Mouse (Mus musculus): ENCODE measurements around the gene Cmas.

Gene Cmas

DNA sequence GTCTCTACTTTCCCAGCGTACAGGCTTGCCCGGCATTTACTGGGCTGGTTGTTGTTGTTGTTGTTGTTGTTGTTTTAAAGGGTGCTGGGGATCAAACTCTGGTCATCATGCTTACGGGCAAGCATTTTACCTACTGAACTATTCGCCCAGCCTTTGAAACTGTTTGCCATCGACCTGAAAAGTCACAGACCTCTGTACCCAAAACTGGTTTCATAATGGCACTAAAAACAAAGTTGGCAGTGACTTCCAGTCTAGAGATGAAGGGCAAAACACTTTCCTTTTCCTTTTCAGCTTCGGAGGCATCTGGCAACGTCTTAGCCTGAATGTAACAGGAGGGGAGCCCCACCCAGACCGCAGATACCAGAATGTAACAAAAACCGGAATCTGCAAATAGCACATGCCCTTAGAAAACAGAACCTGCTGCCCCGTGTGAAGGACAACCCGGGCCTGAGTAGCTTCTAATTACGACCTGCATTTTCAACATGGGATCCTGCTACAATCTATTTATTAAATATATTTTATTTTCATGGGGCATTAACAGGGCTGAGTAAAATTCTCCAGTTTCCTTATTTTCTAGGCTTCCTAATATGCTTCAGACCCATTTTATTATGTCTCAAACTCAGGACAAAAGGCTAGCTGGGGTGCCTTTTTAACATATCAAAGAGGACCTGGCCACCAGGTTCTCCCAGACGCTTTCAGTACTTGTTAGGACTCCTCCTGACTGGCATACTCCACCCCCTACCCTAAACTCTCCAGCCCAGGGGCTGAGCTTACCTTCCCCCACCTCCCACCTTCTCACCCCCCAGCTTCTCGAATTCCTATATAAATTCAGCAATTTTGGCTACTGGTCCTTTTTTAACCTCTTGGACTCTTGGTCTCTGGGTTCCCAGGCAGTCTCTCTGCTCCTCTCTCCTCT lies 3.9 kb upstream of the Cmas start:
- peak; percentile 27 for DNase-seq

- no peak for DNase-seq
These were observed 964 bp downstream of the Cmas start for GRCm38 (mm10) chr6:142757334-142757965.

DNA sequence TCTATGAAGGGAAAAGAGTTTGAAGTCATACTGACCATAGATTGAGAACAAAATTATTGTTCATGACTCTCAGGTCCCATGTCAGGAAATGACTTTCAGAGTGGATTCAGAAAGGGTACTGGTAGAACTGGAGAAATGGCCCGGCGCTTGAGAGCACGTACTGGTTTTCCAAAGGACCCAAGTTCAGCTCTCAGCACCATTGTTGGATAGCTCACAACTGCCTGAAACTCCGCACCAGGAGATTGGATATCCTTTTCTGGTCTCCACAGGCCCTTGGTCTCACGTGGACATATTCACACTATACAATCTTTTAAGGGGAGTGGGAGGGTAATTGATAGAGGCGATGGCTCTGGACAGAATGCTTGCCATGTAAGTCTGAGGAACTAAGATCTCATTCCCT lies 1.5 kb downstream of the Cmas start:
- no peak for DNase-seq

- DNase-seq: no peak
These were observed 2.1 kb downstream of the Cmas start for GRCm38 (mm10) chr6:142758562-142758961.

DNA sequence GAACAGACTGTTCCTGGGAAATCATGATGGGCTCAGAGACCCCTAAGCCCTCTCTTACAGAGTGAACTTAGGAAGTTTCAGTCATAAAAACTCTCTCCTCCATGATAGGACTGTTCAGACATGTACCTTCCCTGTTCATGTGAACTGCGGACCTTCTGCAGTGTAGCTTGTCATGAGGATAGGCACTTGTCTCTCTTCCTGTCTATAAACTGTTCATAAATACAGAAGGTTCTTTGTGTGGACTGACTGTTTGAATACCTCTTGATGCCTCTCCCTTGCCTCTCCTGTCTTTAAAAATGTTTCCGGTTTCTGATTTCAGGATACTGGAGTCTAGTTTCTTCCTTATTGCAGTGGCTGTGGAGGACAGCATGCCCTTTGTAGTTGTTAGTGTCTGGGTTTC lies 3.1 kb downstream of the Cmas start:
- no peak for DNase-seq

GRCm38 (mm10) chr6:142764933-142765332 lies 8.4 kb downstream of the Cmas start:
- DNase-seq: no peak

DNA sequence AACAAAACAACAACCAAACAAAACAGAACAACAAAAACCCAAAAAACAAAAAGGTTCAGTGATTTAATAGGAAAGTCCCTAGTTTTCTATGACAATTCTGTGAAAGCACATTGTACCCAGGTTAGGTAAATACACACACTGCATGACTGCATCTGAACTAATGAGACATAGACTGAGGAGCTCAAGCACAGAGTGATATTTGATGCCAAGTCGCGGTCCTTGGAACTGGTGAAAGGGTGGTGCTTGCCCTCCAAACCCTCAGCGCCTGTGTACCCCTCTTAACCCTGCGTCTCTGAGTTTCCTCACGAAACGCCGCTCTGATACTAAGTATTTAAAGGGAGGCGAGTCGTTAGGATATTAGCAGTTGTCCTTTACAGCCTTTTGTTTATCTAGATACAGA lies 10.8 kb downstream of the Cmas start:
- DNase-seq: no peak

DNA sequence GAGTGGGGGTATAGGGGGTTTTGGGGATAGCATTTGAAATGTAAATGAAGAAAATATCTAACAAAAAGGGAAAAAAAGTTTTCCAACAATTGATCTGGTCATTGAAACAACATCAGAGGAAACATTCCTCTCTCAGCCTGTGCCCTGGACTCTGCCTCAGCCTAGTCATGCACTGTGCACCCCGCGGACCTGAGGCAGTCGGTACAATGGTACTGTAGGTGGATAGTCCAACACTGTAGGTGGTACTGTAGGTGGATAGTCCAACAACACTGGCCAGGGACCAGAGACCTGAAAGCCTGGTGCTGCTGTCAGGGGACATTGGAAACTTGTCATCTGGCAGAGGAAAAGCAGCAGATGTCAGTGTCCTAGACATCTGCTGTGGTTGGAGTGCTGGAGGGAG lies 13.4 kb downstream of the Cmas start:
- peak; percentile 65 for DNase-seq

GRCm38 (mm10) chr6:142771643-142772042 lies 15.2 kb downstream of the Cmas start:
- no peak for DNase-seq

DNA sequence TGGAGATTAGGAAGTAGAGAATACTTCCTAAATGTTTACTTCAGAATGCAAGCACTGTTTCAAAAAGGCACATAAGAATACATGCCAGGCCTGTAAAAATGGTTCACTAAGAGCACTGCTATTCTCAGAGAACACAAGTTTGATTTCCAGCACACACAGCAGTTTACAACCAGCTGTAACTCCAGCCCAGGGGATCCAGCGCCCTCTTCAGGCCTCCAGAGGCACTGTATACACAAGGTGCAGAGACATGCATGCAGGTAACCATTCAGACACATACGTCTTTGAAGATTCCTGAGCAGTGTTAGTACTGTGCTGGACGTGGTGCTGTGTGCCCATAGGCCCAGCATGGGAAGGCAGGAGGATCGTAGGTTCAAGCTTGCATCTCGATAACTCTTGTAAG lies 17.1 kb downstream of the Cmas start:
- DNase-seq: no peak

DNA sequence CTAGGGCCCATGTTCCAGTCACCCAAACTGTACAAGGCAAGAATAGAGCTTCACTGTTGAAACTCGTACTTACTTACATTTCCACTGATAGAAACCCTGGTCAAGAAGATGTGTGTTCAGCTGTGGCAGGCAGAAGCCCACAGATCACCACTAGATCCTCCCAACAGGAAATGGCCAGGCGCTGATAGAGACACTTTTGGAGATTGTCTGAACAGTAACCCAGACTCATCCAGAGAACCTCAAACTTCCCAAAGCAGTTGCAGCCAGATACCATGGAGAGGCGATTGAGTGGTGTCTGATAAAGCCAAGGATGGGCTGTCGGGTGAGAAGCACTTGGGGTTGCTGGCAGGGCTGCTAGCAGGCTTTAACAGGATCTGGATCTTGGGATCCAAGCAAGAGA lies 20.4 kb downstream of the Cmas start:
- DNase-seq: no peak

GRCm38 (mm10) chr6:142779045-142779811 lies 22.7 kb downstream of the Cmas start:
- DNase-seq: peak; percentile 56

DNA sequence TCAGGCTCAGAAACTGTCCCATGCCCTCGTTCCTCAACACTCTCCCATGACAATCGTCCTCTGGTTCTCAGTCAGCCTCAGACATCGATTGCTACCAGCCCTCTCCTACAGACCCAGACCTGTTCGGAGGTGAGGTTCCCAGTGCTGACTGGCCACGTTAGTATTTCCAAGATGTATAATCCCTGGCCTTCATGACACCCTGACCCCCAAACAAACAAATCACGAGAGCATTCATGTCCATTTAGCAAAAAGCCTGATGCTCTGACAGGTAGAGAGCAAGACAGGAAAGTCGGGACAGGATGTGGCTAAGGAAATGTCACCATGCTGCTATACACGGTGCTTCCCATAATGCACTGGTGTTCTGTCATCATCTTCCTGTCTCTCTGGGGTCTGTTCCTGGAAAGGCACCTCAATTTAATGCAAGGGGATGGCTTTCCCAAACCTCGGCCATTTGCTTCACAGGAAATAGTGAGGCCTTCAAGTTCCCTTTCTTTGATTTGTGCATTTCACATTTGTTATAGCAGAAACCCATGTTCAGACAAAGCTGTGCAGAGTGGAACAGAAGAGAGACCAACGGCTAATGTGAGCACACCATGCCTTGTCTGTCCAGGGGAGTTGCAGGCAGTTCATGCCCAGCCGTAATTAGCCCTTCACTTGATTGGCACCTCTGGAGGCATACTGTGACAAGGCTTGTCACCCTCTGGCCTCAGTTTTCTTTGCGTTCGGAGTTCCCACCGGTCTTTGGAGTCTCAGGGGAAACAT lies 23.5 kb downstream of the Cmas start:
- no peak for DNase-seq

DNA sequence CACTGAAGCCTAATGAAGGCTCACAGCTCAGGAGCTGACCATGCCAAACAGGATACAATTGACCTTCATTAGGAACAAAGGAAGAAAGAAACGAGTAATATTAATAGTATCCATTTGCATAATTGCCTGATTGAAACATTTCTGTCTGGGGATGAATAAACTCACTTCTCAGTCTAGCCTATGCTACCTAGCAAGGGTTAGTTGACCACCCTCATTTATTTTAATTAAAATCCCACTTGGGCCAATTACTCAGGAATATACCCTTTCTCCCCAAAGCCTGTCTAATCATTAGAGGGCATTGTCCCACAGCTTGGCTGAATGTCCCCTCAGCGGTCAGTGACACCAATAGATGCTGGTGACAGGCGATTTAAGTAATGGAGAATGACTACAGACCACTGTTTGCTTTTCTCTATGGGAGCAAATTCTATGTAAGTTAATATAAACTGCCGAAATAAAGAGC lies 24.1 kb downstream of the Cmas start:
- DNase-seq: no peak

DNA sequence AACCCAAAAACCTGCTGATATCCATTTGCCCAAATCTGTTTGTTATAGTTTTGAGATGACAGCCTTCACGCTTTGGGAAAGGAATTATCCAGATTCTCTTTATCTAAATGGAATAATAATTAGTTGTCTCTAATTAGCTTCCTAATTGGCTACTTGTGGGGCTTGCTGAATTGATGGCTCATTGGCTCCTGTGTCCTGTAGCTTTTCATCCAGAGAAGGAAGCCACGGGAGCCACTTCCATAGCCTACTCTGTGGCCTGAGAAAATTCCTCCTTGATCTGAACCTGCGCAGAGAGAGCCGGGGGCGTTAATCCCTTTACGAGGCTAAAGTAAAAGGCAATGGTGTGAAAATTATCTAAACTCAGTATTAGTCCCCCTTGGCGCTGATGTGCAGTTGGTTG lies 24.8 kb downstream of the Cmas start:
- no peak for DNase-seq

DNA sequence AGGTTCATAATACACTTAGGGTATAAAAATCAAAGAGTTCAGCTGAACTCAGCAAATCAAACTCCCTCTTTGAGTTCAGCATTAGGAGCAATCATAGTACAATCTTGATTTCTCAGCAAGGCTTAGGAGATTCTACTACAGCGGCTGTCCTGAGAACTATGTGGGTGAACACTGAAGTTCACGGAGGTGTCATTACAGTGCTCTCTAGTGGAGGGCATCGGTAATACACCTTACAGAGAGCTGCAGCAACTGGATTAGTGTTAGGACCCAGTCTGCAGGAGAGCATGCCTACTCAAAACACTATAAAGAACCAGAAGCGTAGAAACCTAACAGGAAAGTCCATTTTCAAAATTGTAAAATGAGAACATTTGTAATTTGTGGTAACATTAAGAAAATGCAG lies 28.9 kb downstream of the Cmas start:
- peak; percentile 80 for DNase-seq

DNA sequence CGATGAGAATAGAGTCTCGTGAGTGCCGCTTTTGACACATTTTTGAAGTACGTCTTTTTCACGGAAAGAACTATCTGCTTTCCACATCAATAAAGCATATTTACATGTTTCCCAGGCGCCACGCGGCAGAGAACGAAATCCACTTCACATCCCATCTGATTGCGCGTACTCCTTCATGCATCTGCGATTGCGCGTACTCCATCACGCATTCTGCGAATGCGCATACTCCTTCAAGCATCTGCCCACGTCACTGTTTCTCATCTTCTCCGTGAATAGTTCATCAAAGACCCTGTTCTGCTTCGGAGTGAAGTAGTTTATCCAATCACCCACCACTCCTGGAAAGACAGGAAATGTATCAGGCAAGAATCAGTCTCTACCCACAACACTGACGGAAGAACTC lies 29.6 kb downstream of the Cmas start:
- no peak for DNase-seq

DNA sequence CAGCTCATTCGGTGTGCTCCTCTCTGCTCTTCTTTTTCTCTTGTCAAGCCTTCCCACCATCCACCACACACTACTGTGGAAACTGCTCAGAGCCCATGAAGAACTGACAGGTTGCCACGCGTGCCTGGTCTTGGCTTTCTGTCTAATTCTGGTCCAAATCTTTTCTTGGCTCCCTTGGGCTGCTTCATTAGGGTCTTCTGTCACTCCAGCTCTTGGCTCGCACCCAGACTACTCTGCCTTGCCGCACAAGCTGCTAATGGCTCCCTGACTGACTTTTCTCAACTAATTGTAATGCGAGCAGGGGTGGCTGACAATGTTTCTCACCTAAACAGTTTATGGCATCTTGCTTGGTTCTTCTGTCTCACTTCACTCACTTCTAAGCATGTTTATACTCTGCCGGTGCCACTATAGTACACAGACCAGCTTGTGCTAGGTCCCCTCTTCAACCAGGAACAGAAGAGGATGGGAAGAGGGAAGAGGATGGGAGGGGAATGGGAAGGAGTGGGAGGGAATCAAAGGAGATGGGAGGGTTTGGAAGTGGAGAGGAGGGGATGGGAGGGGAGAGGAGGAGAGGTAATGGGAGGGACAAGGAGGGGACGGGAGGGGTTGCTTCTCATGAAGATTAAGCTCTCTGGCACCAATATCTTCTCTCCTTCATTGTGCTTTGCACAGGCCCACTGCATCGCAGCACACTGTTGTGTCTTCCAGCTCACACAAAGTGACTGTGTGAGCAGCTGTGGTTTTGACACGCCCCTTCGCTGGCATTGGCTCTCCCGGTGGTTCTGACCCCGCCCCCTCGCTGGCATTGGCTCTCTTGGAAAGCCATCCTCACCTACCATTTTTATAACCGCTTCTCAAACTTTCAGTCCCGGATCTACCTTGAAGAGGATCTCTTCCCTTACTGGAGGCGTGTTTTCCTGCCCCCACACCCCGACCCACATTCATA lies 31.8 kb downstream of the Cmas start:
- no peak for DNase-seq

DNA sequence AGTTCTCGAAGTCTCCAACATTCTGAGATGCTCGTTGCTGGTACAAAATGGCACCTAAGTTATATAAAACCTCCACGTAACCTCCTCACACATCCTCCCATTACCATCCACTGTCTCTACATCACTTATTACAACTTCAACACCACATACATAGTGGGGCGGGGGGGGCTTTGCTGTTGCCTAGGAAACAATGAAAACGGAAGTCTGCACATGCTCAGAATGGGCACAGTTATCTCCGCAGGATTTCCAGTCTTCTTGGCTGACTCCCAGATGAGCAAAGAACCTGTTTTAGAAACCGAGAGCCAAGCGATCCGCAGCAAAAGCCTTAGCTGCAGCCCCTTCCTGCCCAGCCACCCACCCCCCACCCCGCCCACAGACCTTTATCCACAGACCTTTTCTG lies 33.2 kb downstream of the Cmas start:
- no peak for DNase-seq

GRCm38 (mm10) chr6:142792241-142792968 lies 35.9 kb downstream of the Cmas start:
- no peak for DNase-seq

- no peak for DNase-seq
These were observed 37.0 kb downstream of the Cmas start for GRCm38 (mm10) chr6:142793468-142793867.

All from kidney, adult 9 months (tissue).